Mouse (Mus musculus) forebrain, embryonic 15.5 days (tissue): Measurements from ENCODE around the gene Grxcr1. TPM values are rescaled to one million over a fixed set of nuclear protein-coding genes. Genes with fewer than 3 reads are reported as not detected.

Experiments used
- ATAC-seq: fragments of 200-750 bp; cut with Nextera tagmentation; replicated peaks from 2 replicates; pipeline ENCODE4 v1.8.0; 2017; ENCODE audit warnings: mild to moderate bottlenecking, moderate TSS enrichment, moderate library complexity
- H3K27ac ChIP-seq: fragments of 300-500 bp; sonication (generic); replicated peaks from 2 replicates; pipeline ENCODE4 v1.5.1; 2015; ENCODE audit warnings: mild to moderate bottlenecking, inconsistent platforms
- H3K27me3 ChIP-seq: fragments of 300-500 bp; sonication (generic); 2 replicates; pipeline ENCODE4 v1.6.1; 2015; ENCODE audit warnings: inconsistent platforms
- H3K36me3 ChIP-seq: fragments of 300-500 bp; sonication (generic); 2 replicates; pipeline ENCODE4 v1.6.1; 2015; ENCODE audit warnings: mild to moderate bottlenecking, inconsistent platforms
- H3K4me1 ChIP-seq: fragments of 300-500 bp; sonication (generic); 2 replicates; pipeline ENCODE4 v1.6.1; 2015; ENCODE audit warnings: inconsistent platforms
- H3K4me2 ChIP-seq: fragments of 300-500 bp; sonication (generic); replicated peaks from 2 replicates; pipeline ENCODE4 v1.6.1; 2015; ENCODE audit warnings: mild to moderate bottlenecking, inconsistent platforms
- H3K4me3 ChIP-seq: fragments of 300-500 bp; sonication (generic); 2 replicates; pipeline ENCODE4 v1.5.1; 2015; ENCODE audit warnings: mild to moderate bottlenecking, inconsistent platforms
- H3K9ac ChIP-seq: fragments of 300-500 bp; sonication (generic); replicated peaks from 2 replicates; pipeline ENCODE4 v1.6.1; 2015; ENCODE audit warnings: mild to moderate bottlenecking, inconsistent platforms
- H3K9me3 ChIP-seq: fragments of 300-500 bp; sonication (generic); 2 replicates; pipeline ENCODE4 v1.6.1; 2016; ENCODE audit warnings: inconsistent platforms
- WGBS: fragments of 180-500 bp; shearing (Covaris S2); methylation state at CpG from one replicate; pipeline ENCODE4 v1.1.7; 2015; ENCODE audit warnings: mixed read lengths; 5-methylcytosine and 5-hydroxymethylcytosine counted together
- polyA plus RNA-seq: library from polyadenylated mRNA; unstranded; fragments of >200 nt; fragmentation: Nextera tagmentation; extraction: Ambion mirVana; gene quantifications from 2 replicates; pipeline ENCODE4 v1.2.1, GENCODE M21; 2015

The Grxcr1 gene
- polyA plus RNA-seq, 1 experiment from 2014 or later: not detected

GRCm38 (mm10) chr5:68165954-68166353 is 134.3 kb downstream of the Grxcr1 start:
- H3K4me3 ChIP-seq: no peak overlapping the region
- no peaks in the 10 kb centered on the region for H3K27me3 ChIP-seq
- no peak overlapping the region for H3K4me2 ChIP-seq
- no peak overlapping the region for H3K27ac ChIP-seq
- H3K9ac ChIP-seq: no peak overlapping the region
- no peaks in the 10 kb centered on the region for H3K4me1 ChIP-seq
- H3K9me3 ChIP-seq: no peaks in the 10 kb centered on the region
- WGBS: 76% methylated on average over 7 of the region's 7 CpGs
- no peaks in the 10 kb centered on the region for H3K36me3 ChIP-seq
- ATAC-seq: no peak

Other genes starting within 250 kb of the Grxcr1 start
- 30.1 and 35.8 TPM in 2 replicates for gene Atp8a1, start 184.4 kb upstream of the Grxcr1 start, polyA plus RNA-seq
- not detected in 2 replicates for gene Gm5108, start 90.2 kb upstream of the Grxcr1 start, polyA plus RNA-seq
- gene Gm21905, start 85.4 kb upstream of the Grxcr1 start, polyA plus RNA-seq: not detected in 2 replicates